Mouse (Mus musculus) frontal cortex, adult 2 months (tissue): ENCODE data around the gene Rab8b. TPM values are rescaled to one million over a fixed set of nuclear protein-coding genes. Genes with fewer than 3 reads are reported as not detected.
"Not testable (repeated sequence)": the region's sequence is repeated elsewhere in the genome, so short reads cannot be mapped to it uniquely, and the experiment has no call there.

ENCODE experiments used
- DNase-seq, 2 experiments: peaks; one replicate each; pipeline ENCODE4 v3.0.0; 2022; ENCODE audit warnings: low spot score in 1 of 2; ENCODE audit errors: extremely low spot score in 1 of 2
- polyA plus RNA-seq: library from polyadenylated mRNA; depleted of rRNA; stranded (reverse); fragments of >200 nt; gene quantifications from 2 replicates; pipeline ENCODE4 v1.2.3, GENCODE M21; 2012

Gene Rab8b
- polyA plus RNA-seq, 1 experiment, result 19.4 TPM

- DNase-seq, result no peak
Observed at GRCm38 (mm10) chr9:66855865-66856264, 63.6 kb downstream of the Rab8b start.

DNA sequence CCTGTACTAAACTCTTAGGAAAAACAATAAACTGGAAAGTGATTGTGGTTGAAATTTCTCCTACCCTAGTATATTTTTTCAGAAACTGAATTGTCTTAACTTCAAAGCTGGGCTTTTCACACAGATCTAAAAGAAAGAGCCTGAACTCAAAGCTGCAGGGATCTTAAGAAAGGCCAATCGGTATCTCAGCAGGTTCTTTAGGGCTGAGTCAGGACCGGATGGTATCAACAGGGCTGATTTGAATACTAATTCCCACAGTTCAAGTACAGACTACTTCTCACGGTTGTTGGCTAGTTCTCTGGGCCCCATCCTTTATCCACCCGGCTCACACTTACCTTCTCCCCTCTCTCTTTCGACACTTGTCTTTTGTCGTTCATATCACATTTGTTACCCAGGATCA lies 66.9 kb downstream of the Rab8b start:
- DNase-seq, result no peak

GRCm38 (mm10) chr9:66850966-66851365 lies 68.5 kb downstream of the Rab8b start:
- DNase-seq, result no peak

- DNase-seq, result no peak
Observed at GRCm38 (mm10) chr9:66846822-66847221, 72.7 kb downstream of the Rab8b start.

DNA sequence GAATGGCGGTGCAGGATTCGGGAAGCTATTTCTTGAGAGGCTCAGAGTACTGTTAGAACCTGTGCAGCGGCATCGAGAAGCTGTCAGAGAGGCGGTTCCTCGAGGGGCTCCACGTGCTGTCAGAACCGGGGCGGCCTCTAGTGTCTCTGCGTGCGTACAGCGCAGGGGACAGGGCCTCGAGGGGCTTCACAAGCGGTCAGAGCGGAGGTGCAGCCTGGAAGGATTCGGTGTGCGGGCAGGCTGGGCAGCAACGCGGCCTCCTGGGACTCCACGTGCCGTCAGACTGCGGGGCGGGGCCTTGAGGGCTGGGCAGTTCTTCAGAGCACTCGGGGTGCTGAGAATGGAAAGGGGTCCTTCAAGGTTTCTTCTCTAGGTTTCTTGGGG lies 84.4 kb downstream of the Rab8b start:
- no peak for DNase-seq

DNA sequence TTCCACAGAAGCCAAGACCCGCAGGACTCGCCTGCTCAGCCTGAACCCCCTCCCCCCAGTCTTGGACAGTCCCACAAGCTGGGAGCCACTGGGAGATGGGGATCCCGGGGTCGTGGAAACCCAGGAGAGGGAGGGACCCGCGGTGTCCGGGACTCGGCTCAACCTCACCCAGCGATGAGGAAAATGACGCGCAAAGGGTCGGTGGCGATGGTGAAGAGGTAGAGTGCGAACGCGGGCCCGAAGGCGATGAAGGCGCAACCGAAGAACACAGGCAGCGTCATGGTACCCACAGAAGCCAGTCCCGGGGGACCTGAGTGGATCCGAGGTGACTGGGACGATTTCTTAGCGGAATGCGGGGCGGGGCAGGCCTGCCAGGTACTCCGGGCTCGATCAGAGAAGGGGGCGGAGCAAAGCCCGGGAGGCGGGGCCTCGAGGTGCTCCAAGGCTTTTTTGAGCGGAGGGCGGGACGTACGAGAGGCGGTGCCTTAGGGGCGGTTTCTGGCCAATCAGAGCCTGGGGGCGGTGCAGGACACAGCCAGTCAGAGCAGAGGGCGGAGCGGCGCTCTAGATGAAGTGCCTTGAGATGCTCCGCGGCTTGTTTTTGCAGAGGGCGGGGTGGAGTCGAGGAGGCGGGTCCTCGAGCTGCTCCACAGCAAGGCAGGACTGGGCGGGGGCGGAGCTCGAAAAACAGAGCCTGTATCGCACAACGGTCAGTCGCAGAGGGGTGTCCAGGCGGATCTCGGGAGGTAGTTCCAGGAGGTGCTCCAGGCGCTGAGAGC lies 85.0 kb downstream of the Rab8b start, which contains the start of gene Aph1c:
Aph1c (minus strand) TSS at position 409 of the 779 bp plus-strand sequence.
- DNase-seq, result peak; percentile 99

GRCm38 (mm10) chr9:66833851-66834250 lies 85.6 kb downstream of the Rab8b start:
- DNase-seq, result no peak

DNA sequence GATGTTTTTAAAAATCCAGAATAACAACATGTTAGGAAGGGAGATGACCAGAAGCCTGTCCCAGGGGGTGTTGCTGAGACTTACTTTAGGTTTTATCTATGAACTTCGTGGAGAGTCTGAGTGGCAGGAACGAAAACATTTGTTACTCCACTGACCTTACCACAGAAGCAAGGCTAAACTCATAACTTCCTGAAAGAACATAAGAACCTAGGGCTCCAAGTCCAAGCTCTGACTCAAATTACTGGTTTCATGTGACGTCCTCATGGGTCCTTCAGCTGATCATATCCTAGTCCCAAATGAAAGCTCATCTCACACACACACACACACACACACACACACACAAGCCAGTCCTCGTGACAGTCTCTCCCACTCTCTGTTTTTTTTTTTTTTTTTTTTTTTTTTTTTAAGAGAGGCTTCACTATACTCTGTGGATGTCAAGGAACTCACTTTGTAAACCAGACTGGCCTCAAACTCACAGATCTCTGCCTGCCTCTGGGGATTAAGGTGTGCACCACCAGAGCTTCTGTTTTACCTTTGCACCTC lies 87.0 kb downstream of the Rab8b start:
- DNase-seq, result no peak

GRCm38 (mm10) chr9:66825990-66826389 lies 93.5 kb downstream of the Rab8b start:
- peak; percentile 15 to 81 for DNase-seq

- DNase-seq, result not testable (repeated sequence)
Observed at GRCm38 (mm10) chr9:66822255-66822654, 97.2 kb downstream of the Rab8b start.

GRCm38 (mm10) chr9:66820996-66821395 lies 98.5 kb downstream of the Rab8b start:
- no peak for DNase-seq

GRCm38 (mm10) chr9:66813392-66813791 lies 106.1 kb downstream of the Rab8b start:
- no peak for DNase-seq

DNA sequence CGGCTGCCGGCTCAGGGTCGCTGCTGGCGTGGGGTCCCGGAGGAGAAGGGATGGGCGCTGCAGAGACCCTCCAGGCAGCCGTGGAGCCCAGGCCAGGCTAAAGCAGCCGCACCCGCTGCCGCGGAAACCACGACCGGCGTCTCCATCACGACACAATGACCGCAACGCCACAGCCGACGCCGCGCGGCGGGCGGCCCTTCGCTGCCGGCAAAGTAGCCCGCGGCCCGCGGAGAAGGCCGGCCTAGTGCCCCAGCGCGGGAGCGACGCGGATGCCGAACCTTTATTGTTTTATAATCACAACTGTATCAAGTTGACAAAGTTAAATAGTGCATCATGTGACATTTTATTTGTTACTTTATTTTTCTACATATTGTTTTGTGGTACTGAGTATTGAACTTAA lies 113.5 kb downstream of the Rab8b start:
- not testable (repeated sequence) for DNase-seq

DNA sequence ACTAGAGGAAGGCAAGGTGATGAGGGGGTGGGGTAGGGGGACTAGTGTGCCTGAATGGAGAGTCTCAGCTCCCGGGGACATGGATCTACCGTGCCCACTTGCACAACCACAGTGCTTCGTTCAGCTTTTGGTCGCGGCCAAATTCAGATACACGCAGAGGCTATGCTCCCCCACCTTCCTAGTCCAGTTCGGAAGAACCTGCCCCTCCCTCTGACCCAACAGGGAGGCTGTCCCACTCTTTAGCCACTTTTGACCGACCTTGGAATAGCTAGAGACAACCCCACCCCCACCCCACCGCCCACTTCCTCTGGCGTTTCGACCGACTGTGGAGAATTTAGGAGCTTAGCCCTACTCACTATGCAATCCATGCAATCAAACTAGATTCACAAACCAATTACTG lies 117.5 kb downstream of the Rab8b start:
- no peak for DNase-seq

GRCm38 (mm10) chr9:66796739-66797138 lies 122.7 kb downstream of the Rab8b start, which contains the start of gene Gm10647:
Gene Gm10647, plus strand, starts transcription at chr9:66797039.
- DNase-seq, result no peak

- DNase-seq, result peak; percentile 91 to 95
Observed at GRCm38 (mm10) chr9:66795464-66796324, 123.8 kb downstream of the Rab8b start, which contains the start of gene Aph1b. Gene Aph1b, minus strand, starts transcription at chr9:66795490.

DNA sequence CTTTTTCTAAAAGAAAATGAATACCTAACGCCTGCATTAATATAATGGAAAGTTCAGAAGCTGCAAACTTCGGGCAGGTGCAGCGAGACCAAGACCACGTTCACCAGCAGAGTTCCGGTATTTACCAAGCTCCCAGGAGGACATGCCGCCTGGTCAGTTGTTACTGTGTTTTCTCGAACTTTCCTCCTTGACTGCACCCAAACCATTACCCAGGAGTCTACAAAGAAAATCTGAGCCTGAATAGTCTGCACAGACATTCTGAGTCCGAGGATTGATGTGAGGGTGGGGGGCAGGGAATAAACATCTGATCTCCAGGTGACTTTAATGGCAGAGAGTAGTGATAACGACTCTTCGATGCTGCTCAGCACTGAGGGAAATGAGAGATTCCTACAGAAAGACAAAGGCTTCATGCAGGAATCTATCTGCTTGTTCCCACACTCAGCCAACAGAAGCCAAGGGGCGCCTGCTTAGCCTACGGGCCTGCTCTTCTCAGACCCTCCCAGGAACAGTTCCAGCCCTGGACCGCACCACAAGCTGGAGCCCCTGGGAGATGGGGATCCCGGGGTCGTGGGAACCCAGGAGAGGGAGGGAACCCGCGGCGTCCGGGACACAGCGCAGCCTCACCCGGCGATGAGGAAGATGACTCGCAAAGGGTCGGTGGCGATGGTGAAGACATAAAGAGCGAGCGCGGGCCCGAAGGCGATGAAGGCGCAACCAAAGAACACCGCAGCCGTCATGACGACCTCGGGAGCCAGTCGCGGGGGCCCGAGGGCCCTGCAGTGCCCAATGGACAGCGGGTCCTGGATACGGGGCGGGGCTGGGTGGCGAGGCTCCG lies 124.6 kb downstream of the Rab8b start:
- DNase-seq, result no peak
